Mouse (Mus musculus) intestine, postnatal 0 days (tissue): ENCODE data around the gene Gm7102. TPM values are rescaled to one million over a fixed set of nuclear protein-coding genes. Genes with fewer than 3 reads are reported as not detected.
A peak's percentile ranks its signal among the peaks of the same experiment; 100 is the strongest.
"Not testable (repeated sequence)": the region's sequence is repeated elsewhere in the genome, so short reads cannot be mapped to it uniquely, and the experiment has no call there.

Experiments used
- ATAC-seq: fragments of 200-750 bp; cut with Nextera tagmentation; 2 replicates; pipeline ENCODE4 v1.8.0; 2017; ENCODE audit warnings: mild to moderate bottlenecking, moderate TSS enrichment, moderate library complexity
- H3K27ac ChIP-seq: fragments of 300-500 bp; sonication (generic); 2 replicates; pipeline ENCODE4 v1.5.1; 2014; ENCODE audit warnings: mild to moderate bottlenecking, low read depth, low read length, moderate library complexity
- H3K27me3 ChIP-seq: fragments of 300-500 bp; sonication (generic); replicated peaks from 2 replicates; pipeline ENCODE4 v1.6.1; 2014; ENCODE audit warnings: low read length, mixed read lengths; ENCODE audit not compliant: control insufficient read depth, insufficient read depth
- H3K36me3 ChIP-seq: fragments of 300-500 bp; sonication (generic); 2 replicates; pipeline ENCODE4 v1.6.1; 2014; ENCODE audit warnings: mild to moderate bottlenecking, moderate library complexity; ENCODE audit not compliant: control insufficient read depth, insufficient read depth
- H3K4me1 ChIP-seq: fragments of 300-500 bp; sonication (generic); replicated peaks from 2 replicates; pipeline ENCODE4 v1.6.1; 2014; ENCODE audit warnings: antibody characterized with exemption, low read length, mixed read lengths; ENCODE audit not compliant: control insufficient read depth, insufficient read depth
- H3K4me2 ChIP-seq: fragments of 300-500 bp; sonication (generic); replicated peaks from 2 replicates; pipeline ENCODE4 v1.6.1; 2014; ENCODE audit warnings: low read depth, mild to moderate bottlenecking, moderate library complexity
- H3K4me3 ChIP-seq: fragments of 300-500 bp; sonication (generic); 2 replicates; pipeline ENCODE4 v1.5.1; 2014; ENCODE audit warnings: low read depth, low read length
- H3K9ac ChIP-seq: fragments of 300-500 bp; sonication (generic); 2 replicates; pipeline ENCODE4 v1.6.1; 2014; ENCODE audit warnings: mild to moderate bottlenecking, low read depth, low read length
- H3K9me3 ChIP-seq: fragments of 300-500 bp; sonication (generic); 2 replicates; pipeline ENCODE4 v1.6.1; 2016; ENCODE audit warnings: mixed run types; ENCODE audit not compliant: control insufficient read depth
- CTCF ChIP-seq: sonication (generic); IDR thresholded peaks from 2 replicates; pipeline ENCODE4 v1.5.1; 2016; ENCODE audit warnings: low read depth, mild to moderate bottlenecking, control low read depth, antibody characterized with exemption, moderate library complexity
- WGBS: fragments of 180-500 bp; shearing (Covaris S2); extraction: QIAGEN DNeasy Blood & Tissue Kit; methylation state at CpG from one replicate; pipeline ENCODE4 v1.1.7; 2014; 5-methylcytosine and 5-hydroxymethylcytosine counted together
- polyA plus RNA-seq: library from polyadenylated mRNA; unstranded; fragments of >200 nt; fragmentation: Nextera tagmentation; extraction: Ambion mirVana; gene quantifications from 2 replicates; pipeline ENCODE4 v1.2.1, GENCODE M21; 2015

Gm7102 gene
- 0.09 TPM in 1 of 2 replicates, not detected in the other for polyA plus RNA-seq

DNA sequence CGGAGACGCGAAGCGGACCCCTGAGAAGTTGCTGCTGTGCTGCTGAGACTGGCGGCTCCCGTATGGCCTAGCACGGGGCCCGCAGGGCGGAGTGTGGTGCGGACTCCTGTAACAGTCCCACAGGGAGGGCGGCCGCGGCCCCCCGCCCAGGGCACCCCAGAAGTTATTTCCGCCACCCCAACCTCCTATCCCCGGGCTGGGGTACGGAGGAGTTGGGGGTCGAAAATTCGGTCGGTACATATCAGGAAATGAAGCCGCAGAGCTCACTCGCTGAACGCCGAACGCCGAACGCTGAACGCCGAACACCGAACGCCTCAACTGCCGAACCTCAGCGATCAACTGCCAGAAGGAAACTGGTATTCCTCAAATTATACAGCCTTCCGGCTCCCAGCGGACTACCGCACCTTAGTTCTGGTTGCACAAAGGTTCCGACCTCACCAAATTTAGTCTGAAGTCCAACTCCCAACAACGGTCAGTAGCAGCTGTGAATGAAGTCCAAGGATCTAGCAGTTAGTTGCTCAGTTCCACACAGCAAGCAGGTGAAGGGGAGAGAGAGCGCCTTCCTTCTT, at the start of gene Gm7102:
Gm7102 (minus strand) TSS at position 554 of the 569 bp plus-strand sequence.
- Histone ChIP-seq H3K9me3 (no peaks in the 10 kb centered on the region), H3K27ac (no peak within 1 kb of the TSS), H3K9ac (no peak within 1 kb of the TSS), H3K36me3 (peaks cover 3% of the 10 kb centered on the region; the same call in 1 of the 2 replicates), H3K4me3 (peak within 1 kb of the TSS; percentile 18), H3K4me1 (no peaks in the 10 kb centered on the region), H3K4me2 (peak within 1 kb of the TSS; percentile 59), H3K27me3 (no peaks in the 10 kb centered on the region)
- no peak for TF ChIP-seq CTCF
- ATAC-seq = no peak; the same call in 1 of the 2 replicates
- 42% methylated on average over 39 of the region's 39 CpGs for WGBS

DNA sequence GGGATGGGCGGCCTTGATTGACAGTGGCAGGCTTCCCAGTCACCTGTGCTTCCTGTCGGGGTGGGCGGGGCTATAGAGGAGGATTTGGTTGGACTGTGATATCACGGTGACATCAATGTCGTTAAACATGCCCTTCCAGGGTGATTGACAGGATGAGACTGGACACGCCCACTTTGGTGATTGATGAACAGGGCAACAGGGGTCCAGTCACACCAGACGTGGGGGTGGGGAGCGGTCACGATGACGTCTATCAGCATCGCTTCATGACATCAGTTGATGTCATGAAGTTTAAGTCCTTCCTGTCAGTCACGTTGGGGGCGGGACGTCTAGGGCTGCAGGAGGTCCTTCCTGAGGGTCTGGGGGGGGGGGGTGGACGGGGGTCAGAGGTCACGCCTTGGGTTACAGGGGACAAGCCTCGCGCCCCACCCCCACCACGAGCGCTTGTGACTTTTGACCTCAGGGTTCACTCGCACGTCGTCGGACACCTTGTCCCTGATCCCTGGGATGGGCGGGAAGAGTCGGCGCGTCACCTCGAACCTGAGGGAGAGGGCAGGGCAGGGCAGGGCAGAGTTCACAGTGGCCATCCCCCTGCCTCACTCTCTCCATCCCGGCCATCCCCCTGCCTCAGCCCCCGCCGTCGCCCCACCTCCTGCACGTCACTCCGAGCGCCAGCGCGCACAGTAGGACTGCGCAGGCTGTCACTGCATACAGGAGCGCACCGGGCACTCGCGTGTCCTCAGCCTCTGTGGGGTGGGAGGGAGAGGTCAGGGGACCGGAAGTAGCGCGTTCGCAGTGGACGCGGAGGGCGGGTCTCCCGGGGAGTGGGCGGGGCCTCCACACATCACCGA, 48.8 kb upstream of the Gm7102 start:
- H3K9me3 ChIP-seq = no peaks in the 10 kb centered on the region
- H3K27ac ChIP-seq = peak overlapping the region; percentile 95; the same call in 1 of the 2 replicates
- H3K4me3 ChIP-seq = peak overlapping the region; percentile 44
- ATAC-seq = no peak; the same call in 1 of the 2 replicates
- H3K4me1 ChIP-seq = 0 out of 2 replicates have a peak, but pooled peaks cover 3% of the 10 kb centered on the region
- H3K27me3 ChIP-seq = no peaks in the 10 kb centered on the region
- TF ChIP-seq CTCF = no peak
- H3K4me2 ChIP-seq = peak overlapping the region; percentile 78
- 42% methylated on average over 49 of the region's 53 CpGs for WGBS
- H3K9ac ChIP-seq = no peak overlapping the region
- no peaks in the 10 kb centered on the region for H3K36me3 ChIP-seq

DNA sequence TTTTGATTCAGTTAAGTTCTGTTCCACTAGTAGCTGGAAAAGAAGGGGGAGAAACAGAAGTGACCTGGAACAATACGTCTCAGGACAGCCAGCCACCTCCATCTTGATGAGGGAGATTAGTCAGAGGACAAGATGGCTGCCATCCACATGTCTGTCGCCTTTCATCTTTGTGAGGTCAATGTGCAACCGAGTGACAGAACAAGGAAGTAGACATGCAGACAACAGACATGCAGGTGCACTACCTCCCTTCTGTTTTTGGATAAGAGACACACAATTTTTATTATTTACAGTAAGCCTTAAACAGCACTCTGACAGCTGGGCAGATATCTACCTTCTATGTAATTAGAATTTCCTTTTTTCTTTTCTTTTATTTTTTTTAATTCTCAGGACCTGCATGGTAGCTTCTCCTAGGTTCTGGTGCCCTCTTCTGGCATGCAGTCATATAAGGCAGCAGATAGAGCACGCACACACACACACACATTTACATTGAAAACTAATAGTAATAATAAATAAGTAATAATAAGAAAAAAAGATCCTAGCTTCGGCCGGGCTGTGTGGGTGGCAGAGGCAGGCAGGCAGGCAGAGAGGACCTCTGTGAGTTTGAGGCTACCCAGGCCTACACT, 47.7 kb upstream of the Gm7102 start:
- no peak for ATAC-seq
- WGBS = 83% methylated on average over 6 of the region's 6 CpGs
- Histone ChIP-seq H3K4me3 (no peak overlapping the region), H3K36me3 (no peaks in the 10 kb centered on the region), H3K9ac (no peak overlapping the region), H3K4me2 (no peak overlapping the region), H3K27ac (no peak overlapping the region), H3K27me3 (no peaks in the 10 kb centered on the region), H3K9me3 (no peaks in the 10 kb centered on the region), H3K4me1 (0 out of 2 replicates have a peak, but pooled peaks cover 3% of the 10 kb centered on the region)
- TF ChIP-seq CTCF = peak; percentile 59

DNA sequence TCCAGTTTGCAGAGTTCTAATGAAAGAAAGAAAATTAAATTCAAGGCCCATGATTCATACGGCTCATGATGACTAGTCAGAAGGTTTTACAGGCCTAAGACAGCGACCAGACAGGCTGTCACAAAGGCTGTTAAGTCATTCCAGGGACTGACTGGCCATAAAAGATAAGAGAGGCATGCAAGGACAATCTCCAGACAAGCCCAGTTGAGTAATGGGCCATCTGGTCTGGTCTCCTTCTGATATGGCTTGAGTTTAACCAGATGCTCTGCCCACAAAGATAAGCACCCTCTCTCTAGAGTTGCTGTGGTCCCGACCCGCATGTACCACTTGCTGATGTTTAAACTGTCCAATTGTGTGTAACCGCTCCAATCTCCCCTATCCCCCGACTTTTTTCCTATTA, 31.4 kb upstream of the Gm7102 start:
- H3K27me3 ChIP-seq, H3K4me2 ChIP-seq, H3K9ac ChIP-seq, H3K4me1 ChIP-seq, H3K36me3 ChIP-seq, H3K4me3 ChIP-seq, H3K9me3 ChIP-seq: not testable (repeated sequence)
- 54% methylated on average over 6 of the region's 6 CpGs for WGBS
- peak overlapping the region; percentile 64; the same call in 1 of the 2 replicates for H3K27ac ChIP-seq
- ATAC-seq = peak; percentile 66

DNA sequence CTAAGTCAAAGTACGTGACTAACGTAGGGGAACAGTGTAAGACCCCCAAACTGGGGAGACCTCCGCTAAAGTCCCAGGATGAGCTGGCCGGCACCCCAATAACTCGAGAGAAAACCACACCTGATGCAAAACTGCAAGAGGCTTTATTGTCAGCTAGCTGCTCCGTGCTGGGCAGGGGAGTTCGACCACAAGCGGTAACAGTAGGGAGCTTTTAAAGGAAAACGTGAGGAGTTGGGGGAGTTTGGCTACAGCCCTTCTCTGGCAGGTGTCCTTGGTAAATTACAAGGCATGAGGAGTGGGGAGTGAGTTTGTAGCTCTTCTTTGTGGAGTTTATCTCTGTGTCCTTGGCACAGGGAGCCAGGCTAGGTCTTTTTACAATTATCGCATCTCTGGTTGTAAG, 23.7 kb upstream of the Gm7102 start:
- no peak for ATAC-seq
- Histone ChIP-seq H3K9me3 (no peaks in the 10 kb centered on the region), H3K4me1 (no peaks in the 10 kb centered on the region), H3K4me2 (no peak overlapping the region), H3K4me3 (no peak overlapping the region), H3K9ac (no peak overlapping the region), H3K27ac (no peak overlapping the region), H3K36me3 (no peaks in the 10 kb centered on the region), H3K27me3 (no peaks in the 10 kb centered on the region)
- WGBS = 18% methylated on average over 10 of the region's 10 CpGs
- TF ChIP-seq CTCF = no peak

DNA sequence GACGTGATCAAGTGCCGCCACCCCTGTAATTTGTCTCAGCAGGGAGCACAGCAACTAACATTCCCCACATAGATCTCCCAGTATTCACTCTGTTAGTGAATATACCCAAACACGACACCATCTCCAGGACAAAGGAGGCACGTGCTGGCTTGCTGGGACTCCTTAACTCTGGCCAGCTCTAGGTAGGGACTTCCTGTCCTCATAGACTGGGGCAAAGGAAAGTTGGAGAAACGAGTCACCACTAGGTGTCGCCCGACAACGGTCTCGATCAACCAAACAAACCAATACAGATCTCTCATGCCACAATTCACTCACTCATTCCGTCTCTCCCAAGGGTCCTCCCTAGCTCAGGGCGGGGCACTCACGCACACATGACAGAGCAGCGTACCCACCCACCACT, 23.2 kb upstream of the Gm7102 start:
- H3K36me3 ChIP-seq = no peaks in the 10 kb centered on the region
- H3K4me2 ChIP-seq = no peak overlapping the region
- no peak overlapping the region for H3K4me3 ChIP-seq
- no peaks in the 10 kb centered on the region for H3K27me3 ChIP-seq
- H3K27ac ChIP-seq = no peak overlapping the region
- WGBS = 14% methylated on average over 13 of the region's 13 CpGs
- H3K9me3 ChIP-seq = no peaks in the 10 kb centered on the region
- ATAC-seq = no peak
- no peak for TF ChIP-seq CTCF
- H3K9ac ChIP-seq = no peak overlapping the region
- H3K4me1 ChIP-seq = no peaks in the 10 kb centered on the region

DNA sequence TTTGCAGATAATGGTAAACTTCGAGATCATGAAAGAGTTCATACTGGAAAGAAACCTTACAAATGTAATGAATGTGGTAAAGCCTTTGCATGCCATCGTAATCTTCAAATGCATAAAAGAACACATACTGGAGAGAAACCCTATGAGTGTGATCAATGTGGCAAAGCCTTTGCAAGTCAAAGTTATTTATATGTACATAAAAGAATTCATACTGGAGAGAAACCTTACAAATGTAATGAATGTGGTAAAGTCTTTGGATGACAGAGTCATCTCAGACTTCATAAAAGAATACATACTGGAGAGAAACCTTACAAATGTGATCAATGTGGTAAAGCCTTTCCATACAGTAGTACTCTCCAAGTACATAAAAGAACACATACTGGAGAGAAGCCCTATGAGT, 7.5 kb upstream of the Gm7102 start, which contains the start of gene Gm6020:
Gm6020 (plus strand) TSS at position 301 of the 400 bp plus-strand sequence.
- ATAC-seq, H3K27ac ChIP-seq, H3K4me2 ChIP-seq, H3K4me1 ChIP-seq, H3K27me3 ChIP-seq, H3K9ac ChIP-seq, H3K36me3 ChIP-seq, H3K4me3 ChIP-seq: not testable (repeated sequence)
- 90% methylated on average over 2 of the region's 2 CpGs for WGBS
- peaks cover 17% of the 10 kb centered on the region; the same call in 1 of the 2 replicates for H3K9me3 ChIP-seq
